Mouse (Mus musculus): ENCODE measurements around the gene Gm10318. TPM values are rescaled to one million over a fixed set of nuclear protein-coding genes. Genes with fewer than 3 reads are reported as not detected.

Gm10318 gene
- total RNA-seq, 4 experiments from 2014 or later: not detected

GRCm38 (mm10) chr10:77890987-77891565, 38.4 kb downstream of the Gm10318 start:
- no peak for DNase-seq (ENCODE audit: low spot score in 2 of 2)

- no peak for DNase-seq (ENCODE audit: low spot score in 2 of 2)
Observed at GRCm38 (mm10) chr10:77895562-77895961, 42.9 kb downstream of the Gm10318 start.

- no peak for DNase-seq (ENCODE audit: low spot score in 2 of 2)
Observed at GRCm38 (mm10) chr10:77900126-77900525, 47.5 kb downstream of the Gm10318 start.

GRCm38 (mm10) chr10:77900903-77901818, 48.5 kb downstream of the Gm10318 start:
- DNase-seq (ENCODE audit: low spot score in 2 of 2): no peak

GRCm38 (mm10) chr10:77901871-77902210, 49.2 kb downstream of the Gm10318 start:
- peak in 1 of 2 experiments; percentile 21 for DNase-seq (ENCODE audit: low spot score in 2 of 2)

- peak; percentile 43 to 51 for DNase-seq (ENCODE audit: low spot score in 2 of 2)
Observed at GRCm38 (mm10) chr10:77902211-77902893, 49.7 kb downstream of the Gm10318 start, which contains the start of gene Lrrc3. Gene Lrrc3, minus strand, starts transcription at chr10:77902536.

- DNase-seq (ENCODE audit: low spot score in 2 of 2): peak; percentile 39 to 85
Observed at GRCm38 (mm10) chr10:77902894-77903715, 50.4 kb downstream of the Gm10318 start.

Other genes starting within 250 kb of the Gm10318 start
- 100 to 1,000 TPM; 172 to 216 (median 192) TPM for gene Sumo3, start 246.8 kb upstream of the Gm10318 start, total RNA-seq (2022)
- 10 to 100 TPM; 17.1 to 31.9 (median 23.8) TPM for gene Gm49325, start 246.7 kb upstream of the Gm10318 start, total RNA-seq (2022)
- 10 to 100 TPM; 44.8 to 51.1 (median 49.0) TPM for gene Ube2g2, start 230.6 kb upstream of the Gm10318 start, total RNA-seq (2022)
- gene Tspear, start 166.3 kb upstream of the Gm10318 start, total RNA-seq (2022): 1 to 10 TPM in 1 of 4 experiments, under 1 TPM in 3; 0.35 to 1.1 (median 0.74) TPM
- not detected for gene Gm19402, start 162.1 kb upstream of the Gm10318 start, total RNA-seq (2022)
- gene Gm9508, start 155.6 kb upstream of the Gm10318 start, total RNA-seq (2022): not detected
- gene Gm10272, start 146.2 kb upstream of the Gm10318 start, total RNA-seq (2022): not detected
- gene Gm10024, start 141.4 kb upstream of the Gm10318 start, total RNA-seq (2022): not detected
- gene Gm10142, start 137.1 kb upstream of the Gm10318 start, total RNA-seq (2022): not detected
- gene Krtap12-1, start 132.3 kb upstream of the Gm10318 start, total RNA-seq (2022): not detected
- gene Gm10100, start 126.4 kb upstream of the Gm10318 start, total RNA-seq (2022): not detected
- not detected for gene Gm18596, start 110.2 kb upstream of the Gm10318 start, total RNA-seq (2022)
- not detected for gene Gm9736, start 101.5 kb upstream of the Gm10318 start, total RNA-seq (2022)
- gene Gm3233, start 93.2 kb upstream of the Gm10318 start, total RNA-seq (2022): not detected
- gene Gm3238, start 81.5 kb upstream of the Gm10318 start, total RNA-seq (2022): not detected
- gene Gm7138, start 75.9 kb upstream of the Gm10318 start, total RNA-seq (2022): not detected
- gene Gm3250, start 70.3 kb upstream of the Gm10318 start, total RNA-seq (2022): not detected
- gene Gm7137, start 64.7 kb upstream of the Gm10318 start, total RNA-seq (2022): not detected
- gene Gm9639, start 57.8 kb upstream of the Gm10318 start, total RNA-seq (2022): not detected
- not detected for gene Gm19668, start 53.7 kb upstream of the Gm10318 start, total RNA-seq (2022)
- not detected for gene Gm9507, start 41.0 kb upstream of the Gm10318 start, total RNA-seq (2022)
- gene Gm2696, start 38.2 kb upstream of the Gm10318 start, total RNA-seq (2022): not detected
- not detected for gene Krtap10-4, start 25.8 kb upstream of the Gm10318 start, total RNA-seq (2022)
- not detected for gene Krtap10-10, start 16.9 kb upstream of the Gm10318 start, total RNA-seq (2022)
- not detected for gene Gm36176, start 6.1 kb upstream of the Gm10318 start, total RNA-seq (2022)
- gene Gm3285, start 9.1 kb downstream of the Gm10318 start, total RNA-seq (2022): not detected
- 10 to 100 TPM in 3 of 4 experiments, 1 to 10 TPM in 1; 9.3 to 10.8 (median 10.4) TPM for gene Lrrc3, start 49.7 kb downstream of the Gm10318 start, total RNA-seq (2022)
- 10 to 100 TPM; 49.9 to 64.9 (median 51.2) TPM for gene Trpm2, start 117.7 kb downstream of the Gm10318 start, total RNA-seq (2022)
- gene 1810043G02Rik, start 125.7 kb downstream of the Gm10318 start, total RNA-seq (2022): 10 to 100 TPM; 28.1 to 37.1 (median 34.4) TPM
- gene Pfkl, start 157.2 kb downstream of the Gm10318 start, total RNA-seq (2022): 100 to 1,000 TPM; 149 to 184 (median 161) TPM
- gene Dnmt3l, start 189.1 kb downstream of the Gm10318 start, total RNA-seq (2022): 1 to 10 TPM in 1 of 4 experiments, under 1 TPM in 1, not detected in 2; 0.77 to 1.4 TPM
- under 1 TPM in 3 of 4 experiments, not detected in 1; 0.23 to 0.97 (median 0.37) TPM for gene Aire, start 190.8 kb downstream of the Gm10318 start, total RNA-seq (2022)
- 1 to 10 TPM; 2.5 to 4.1 (median 3.7) TPM for gene Icosl, start 216.4 kb downstream of the Gm10318 start, total RNA-seq (2022)

Measured in left cerebral cortex, adult 8-10 months (tissue).